Mouse (Mus musculus) G1E (cell line): ENCODE data around the gene Tmtc4.

ENCODE experiments used
- CTCF ChIP-seq: IDR thresholded peaks from 2 replicates; pipeline ENCODE4 v1.5.1; 2012; ENCODE audit warnings: low read depth, low read length, inconsistent platforms, mixed read lengths
- GATA1 ChIP-seq: IDR thresholded peaks from 2 replicates; pipeline ENCODE4 v1.6.1; 2012; ENCODE audit warnings: borderline replicate concordance, low read length, inconsistent platforms, mixed read lengths

DNA sequence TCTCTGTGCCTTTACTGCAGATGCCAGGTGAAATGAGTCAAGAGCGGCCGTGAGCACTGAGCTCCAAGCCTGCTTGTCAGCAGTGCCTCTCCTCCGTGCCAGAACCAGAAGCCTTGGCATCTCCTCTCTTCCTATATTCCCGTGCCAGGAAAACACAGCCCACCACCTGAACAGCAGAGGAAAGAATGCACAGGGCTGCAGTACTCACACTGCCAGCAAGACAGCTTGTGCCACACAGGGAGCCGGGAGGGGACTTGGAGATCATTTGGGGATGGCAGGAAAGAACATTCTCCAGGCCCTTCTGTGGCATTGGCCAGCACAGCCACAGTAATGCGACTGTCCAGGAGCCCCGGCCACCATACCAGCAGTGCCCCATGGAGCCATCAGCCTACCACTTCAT lies 97.9 kb downstream of the Tmtc4 start:
- no peak for TF ChIP-seq CTCF
- TF ChIP-seq GATA1: no peak
